Mouse (Mus musculus) neutrophil, adult 5-6 weeks (primary cell): ENCODE data around the gene Snrnp35. TPM values are rescaled to one million over a fixed set of nuclear protein-coding genes. Genes with fewer than 3 reads are reported as not detected.

ENCODE experiments used
- ATAC-seq: fragments of 151-379, 151-347 bp; 2 replicates; pipeline ENCODE4 v1.8.0; 2017; ENCODE audit warnings: mild to moderate bottlenecking, moderate TSS enrichment; ENCODE audit not compliant: insufficient number of reproducible peaks, poor library complexity, low FRiP score, severe bottlenecking; ENCODE audit errors: extremely low read depth
- total RNA-seq: library from RNA; stranded (forward); fragments of 200-1000 nt; gene quantifications from 2 replicates; pipeline ENCODE4 v1.2.3, GENCODE M21; 2017

Snrnp35 gene
- total RNA-seq, result 4.7 and 9.3 TPM in 2 replicates

- ATAC-seq, result peak; percentile 61
These were observed at the start of gene Snrnp35 for GRCm38 (mm10) chr5:124482966-124483654. Gene Snrnp35 (plus strand): TSS chr5:124483134.

GRCm38 (mm10) chr5:124438229-124438628, 44.7 kb upstream of the Snrnp35 start:
- ATAC-seq, result peak; percentile 30; the same call in 1 of the 2 replicates

DNA sequence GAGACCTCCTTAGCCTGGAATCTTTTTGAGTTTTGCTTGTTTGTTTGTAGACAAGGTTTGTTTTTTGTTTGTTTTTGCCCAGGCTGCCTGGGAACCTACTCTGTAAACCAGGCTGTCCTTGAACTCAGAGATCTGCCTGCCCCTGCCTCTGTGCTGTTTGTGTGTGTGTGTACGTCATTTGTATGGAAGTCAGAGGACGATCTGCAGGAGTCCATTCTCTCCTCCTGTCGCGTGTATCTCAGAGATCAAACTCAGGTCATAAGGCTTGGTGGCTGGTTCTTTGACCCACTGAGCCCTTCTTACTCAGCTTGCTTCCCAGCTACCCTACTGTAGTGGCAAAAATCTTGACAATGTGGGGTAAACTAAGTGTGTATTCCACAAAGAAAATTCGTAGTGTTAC, 44.2 kb upstream of the Snrnp35 start:
- ATAC-seq, result no peak

GRCm38 (mm10) chr5:124439447-124440093, 43.4 kb upstream of the Snrnp35 start, which contains the start of gene Kmt5a:
Gene Kmt5a (plus strand): TSS chr5:124439930.
- peak; percentile 96 for ATAC-seq

DNA sequence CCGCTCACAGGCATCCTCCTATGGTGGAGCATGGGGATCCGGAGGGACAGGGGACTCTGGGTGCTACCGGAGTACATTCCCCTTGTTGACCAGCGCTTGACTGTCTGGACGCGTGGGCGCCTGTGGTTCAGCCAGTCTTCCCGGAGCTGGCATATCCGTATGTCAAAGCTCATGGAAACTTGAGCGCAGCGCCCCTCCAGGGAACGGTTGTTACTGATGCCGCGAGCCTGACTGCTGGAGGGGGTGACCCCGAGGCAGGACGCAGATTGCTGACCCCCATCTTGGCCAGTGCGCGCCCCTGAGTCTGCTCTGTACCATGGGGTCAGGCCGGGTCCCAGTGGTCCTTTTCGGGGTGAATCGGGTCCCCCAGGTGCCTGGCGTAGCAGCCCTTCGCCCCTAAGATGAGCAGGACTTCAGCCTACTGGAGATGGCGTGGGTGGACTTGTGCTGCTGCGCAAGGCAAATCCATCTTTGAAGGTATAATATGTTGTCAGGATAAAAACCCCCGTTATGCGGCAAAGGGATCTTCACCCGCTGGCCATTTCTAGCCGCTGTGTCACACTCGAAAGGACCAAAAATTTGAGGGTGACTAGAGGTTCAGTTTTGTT, 42.7 kb upstream of the Snrnp35 start:
- peak; percentile 37; the same call in 1 of the 2 replicates for ATAC-seq

- no peak for ATAC-seq
These were observed 40.3 kb upstream of the Snrnp35 start for GRCm38 (mm10) chr5:124442628-124443027.

DNA sequence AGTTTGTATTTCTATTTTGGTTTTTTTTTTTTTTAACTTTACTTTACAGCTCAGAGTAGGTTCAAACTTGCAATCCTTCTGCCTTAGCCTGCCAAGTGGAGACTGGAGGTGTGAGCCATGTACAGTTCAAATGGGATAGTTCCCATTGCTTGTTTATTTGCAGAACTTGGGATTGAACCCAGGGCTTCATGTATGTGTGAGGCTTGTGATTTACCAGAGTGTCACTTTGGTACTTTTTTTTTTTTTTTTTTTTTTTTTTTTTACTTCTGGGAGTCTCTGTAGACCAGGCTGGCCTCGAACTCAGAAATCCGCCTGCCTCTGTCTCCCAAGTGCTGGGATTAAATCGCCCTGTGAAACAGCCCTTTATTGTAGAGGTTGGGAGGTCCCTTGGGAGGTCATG, 38.7 kb upstream of the Snrnp35 start:
- ATAC-seq, result no peak

- 0 out of 2 replicates have a peak, but pooled peaks have one; percentile 16 for ATAC-seq
These were observed 38.0 kb upstream of the Snrnp35 start for GRCm38 (mm10) chr5:124444661-124445561.

GRCm38 (mm10) chr5:124445621-124446293, 37.2 kb upstream of the Snrnp35 start:
- no peak for ATAC-seq

GRCm38 (mm10) chr5:124446301-124446881, 36.5 kb upstream of the Snrnp35 start:
- ATAC-seq, result peak; percentile 47; the same call in 1 of the 2 replicates

- ATAC-seq, result no peak
These were observed 33.4 kb upstream of the Snrnp35 start for GRCm38 (mm10) chr5:124449494-124449893.

GRCm38 (mm10) chr5:124450051-124450450, 32.9 kb upstream of the Snrnp35 start:
- ATAC-seq, result no peak

GRCm38 (mm10) chr5:124450641-124451340, 32.1 kb upstream of the Snrnp35 start:
- no peak for ATAC-seq

- no peak for ATAC-seq
These were observed 30.3 kb upstream of the Snrnp35 start for GRCm38 (mm10) chr5:124452494-124453228.

DNA sequence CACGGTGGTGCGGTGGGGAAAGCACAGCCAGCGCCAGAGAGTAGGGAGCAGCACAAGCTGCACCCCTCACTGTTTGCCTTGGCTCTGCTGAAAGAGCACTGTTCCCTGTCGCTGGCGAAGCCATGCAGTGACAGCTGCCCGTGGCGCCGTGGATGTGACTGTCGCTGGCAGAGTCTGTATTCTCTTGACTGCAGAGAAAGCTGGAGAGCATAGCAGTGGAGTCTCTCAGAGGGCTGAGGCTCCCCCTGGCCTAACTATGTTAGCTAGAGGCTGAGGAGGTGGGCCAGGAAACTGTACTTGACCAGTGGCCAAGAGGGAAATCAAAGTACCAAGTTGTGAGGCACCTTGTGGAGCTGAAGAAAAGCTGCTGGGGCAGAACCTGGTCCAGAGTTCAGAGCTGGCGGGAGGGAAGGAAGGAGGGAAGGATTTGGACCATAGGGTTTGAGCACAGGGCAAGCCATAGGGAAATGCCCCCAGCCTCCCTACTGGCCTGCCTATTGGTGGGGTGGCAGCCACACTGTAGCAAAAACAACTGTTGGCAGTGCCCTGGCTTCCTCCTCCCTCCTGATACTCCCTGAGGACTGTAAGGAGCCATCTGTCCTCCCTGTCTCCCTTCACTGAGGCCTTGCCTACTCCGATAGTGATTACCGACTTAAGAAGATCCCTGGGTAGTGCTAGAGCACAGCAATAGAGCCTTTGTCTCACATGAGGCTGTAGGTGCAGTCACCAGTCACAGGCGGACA, 29.4 kb upstream of the Snrnp35 start:
- ATAC-seq, result no peak

GRCm38 (mm10) chr5:124454082-124454419, 28.9 kb upstream of the Snrnp35 start:
- no peak for ATAC-seq
